Mouse (Mus musculus) limb, embryonic 15.5 days (tissue): ENCODE results near the gene Il17ra. TPM values are rescaled to one million over a fixed set of nuclear protein-coding genes. Genes with fewer than 3 reads are reported as not detected.

Experiments
- ATAC-seq: fragments of 200-750 bp; cut with Nextera tagmentation; 2 replicates; pipeline ENCODE4 v1.8.0; 2017; ENCODE audit warnings: low read depth, moderate TSS enrichment; ENCODE audit not compliant: insufficient number of reproducible peaks, low FRiP score, low TSS enrichment
- H3K27ac ChIP-seq: fragments of 300-500 bp; sonication (generic); 2 replicates; pipeline ENCODE4 v1.5.1; 2015; ENCODE audit warnings: moderate library complexity, mild to moderate bottlenecking, inconsistent platforms
- H3K27me3 ChIP-seq: fragments of 300-500 bp; sonication (generic); 2 replicates; pipeline ENCODE4 v1.6.1; 2015; ENCODE audit warnings: inconsistent platforms
- H3K36me3 ChIP-seq: fragments of 300-500 bp; sonication (generic); 2 replicates; pipeline ENCODE4 v1.6.1; 2015; ENCODE audit warnings: inconsistent platforms
- H3K4me1 ChIP-seq: fragments of 300-500 bp; sonication (generic); 2 replicates; pipeline ENCODE4 v1.6.1; 2015; ENCODE audit warnings: inconsistent platforms
- H3K4me2 ChIP-seq: fragments of 300-500 bp; sonication (generic); 2 replicates; pipeline ENCODE4 v1.6.1; 2015; ENCODE audit warnings: mild to moderate bottlenecking, inconsistent platforms
- H3K4me3 ChIP-seq: fragments of 300-500 bp; sonication (generic); 2 replicates; pipeline ENCODE4 v1.5.1; 2015; ENCODE audit warnings: mild to moderate bottlenecking, inconsistent platforms
- H3K9ac ChIP-seq: fragments of 300-500 bp; sonication (generic); 2 replicates; pipeline ENCODE4 v1.6.1; 2015; ENCODE audit warnings: inconsistent platforms
- H3K9me3 ChIP-seq: fragments of 300-500 bp; sonication (generic); 2 replicates; pipeline ENCODE4 v1.6.1; 2016; ENCODE audit warnings: inconsistent platforms
- WGBS: fragments of 180-500 bp; shearing (Covaris S2); methylation state at CpG from one replicate; pipeline ENCODE4 v1.1.7; 2015; 5-methylcytosine and 5-hydroxymethylcytosine counted together
- polyA plus RNA-seq: library from polyadenylated mRNA; unstranded; fragments of >200 nt; fragmentation: Nextera tagmentation; extraction: Ambion mirVana; gene quantifications from 2 replicates; pipeline ENCODE4 v1.2.1, GENCODE M21; 2015

Il17ra gene
- polyA plus RNA-seq, 1 experiment from 2014 or later, result 8.7 TPM

DNA sequence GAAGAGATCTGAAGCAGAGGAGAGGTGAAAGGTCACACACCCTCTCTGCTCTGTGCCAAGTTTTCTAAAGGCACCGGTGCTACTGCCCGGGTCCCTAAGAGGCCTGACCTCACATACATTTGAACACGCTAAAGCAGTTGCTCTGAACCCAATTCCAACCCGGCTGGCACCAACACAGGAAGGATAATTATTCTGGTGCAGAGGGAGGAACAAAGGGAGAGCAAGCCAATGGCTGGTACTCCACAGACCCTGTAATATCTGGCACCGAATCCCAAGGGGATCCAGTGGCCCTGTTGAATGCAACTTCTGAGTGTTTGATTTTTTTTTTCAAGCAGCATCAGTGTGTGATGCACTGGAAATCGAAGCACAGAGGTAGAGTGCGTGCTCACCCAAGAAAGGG, 28.0 kb downstream of the Il17ra start:
- H3K4me2 ChIP-seq, result no peak overlapping the region
- H3K27ac ChIP-seq, result no peak overlapping the region
- H3K4me3 ChIP-seq, result no peak overlapping the region
- H3K36me3 ChIP-seq, result no peaks in the 10 kb centered on the region
- no peak overlapping the region for H3K9ac ChIP-seq
- peaks cover 25% of the 10 kb centered on the region for H3K4me1 ChIP-seq
- WGBS, result 60% methylated on average over 7 of the region's 7 CpGs
- ATAC-seq, result no peak
- H3K9me3 ChIP-seq, result no peaks in the 10 kb centered on the region
- peaks cover 45% of the 10 kb centered on the region for H3K27me3 ChIP-seq

DNA sequence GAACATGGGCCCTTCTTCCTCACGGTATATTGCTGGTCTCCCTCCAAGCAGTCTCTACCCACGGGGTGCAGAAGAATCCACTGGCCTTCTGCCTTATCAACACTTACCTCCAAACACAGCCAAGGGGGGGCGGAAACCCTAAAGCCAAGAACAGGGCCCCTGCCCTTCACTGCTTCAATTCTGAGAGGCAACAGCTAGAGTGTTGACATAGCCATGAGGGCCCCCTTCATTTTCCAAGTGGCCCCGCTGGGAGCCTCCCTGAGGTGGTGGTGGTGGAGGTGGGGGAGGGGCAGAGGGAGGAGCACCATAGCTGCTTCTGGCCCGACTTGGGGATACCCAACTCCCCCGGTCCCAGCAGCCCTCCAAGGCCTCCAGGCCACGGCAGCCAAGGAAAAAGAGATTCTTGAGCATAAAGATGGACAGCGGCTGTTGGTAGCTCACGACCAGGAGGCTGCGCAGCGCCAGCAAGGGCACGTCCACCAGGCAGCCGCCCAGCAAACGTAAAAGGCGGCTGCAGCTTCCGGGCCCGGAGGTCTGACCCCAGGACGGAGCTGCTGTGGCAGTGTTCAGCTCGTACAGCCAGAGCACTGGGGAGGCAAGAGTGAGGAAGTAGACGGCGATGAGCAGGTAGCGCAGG, 28.9 kb downstream of the Il17ra start:
- Histone ChIP-seq H3K9ac (no peak overlapping the region), H3K9me3 (no peaks in the 10 kb centered on the region), H3K4me3 (peak overlapping the region; percentile 66), H3K4me1 (peaks cover 25% of the 10 kb centered on the region), H3K27ac (no peak overlapping the region), H3K36me3 (no peaks in the 10 kb centered on the region), H3K27me3 (peaks cover 45% of the 10 kb centered on the region), H3K4me2 (peak overlapping the region; percentile 99)
- 13% methylated on average over 22 of the region's 22 CpGs for WGBS
- no peak for ATAC-seq

DNA sequence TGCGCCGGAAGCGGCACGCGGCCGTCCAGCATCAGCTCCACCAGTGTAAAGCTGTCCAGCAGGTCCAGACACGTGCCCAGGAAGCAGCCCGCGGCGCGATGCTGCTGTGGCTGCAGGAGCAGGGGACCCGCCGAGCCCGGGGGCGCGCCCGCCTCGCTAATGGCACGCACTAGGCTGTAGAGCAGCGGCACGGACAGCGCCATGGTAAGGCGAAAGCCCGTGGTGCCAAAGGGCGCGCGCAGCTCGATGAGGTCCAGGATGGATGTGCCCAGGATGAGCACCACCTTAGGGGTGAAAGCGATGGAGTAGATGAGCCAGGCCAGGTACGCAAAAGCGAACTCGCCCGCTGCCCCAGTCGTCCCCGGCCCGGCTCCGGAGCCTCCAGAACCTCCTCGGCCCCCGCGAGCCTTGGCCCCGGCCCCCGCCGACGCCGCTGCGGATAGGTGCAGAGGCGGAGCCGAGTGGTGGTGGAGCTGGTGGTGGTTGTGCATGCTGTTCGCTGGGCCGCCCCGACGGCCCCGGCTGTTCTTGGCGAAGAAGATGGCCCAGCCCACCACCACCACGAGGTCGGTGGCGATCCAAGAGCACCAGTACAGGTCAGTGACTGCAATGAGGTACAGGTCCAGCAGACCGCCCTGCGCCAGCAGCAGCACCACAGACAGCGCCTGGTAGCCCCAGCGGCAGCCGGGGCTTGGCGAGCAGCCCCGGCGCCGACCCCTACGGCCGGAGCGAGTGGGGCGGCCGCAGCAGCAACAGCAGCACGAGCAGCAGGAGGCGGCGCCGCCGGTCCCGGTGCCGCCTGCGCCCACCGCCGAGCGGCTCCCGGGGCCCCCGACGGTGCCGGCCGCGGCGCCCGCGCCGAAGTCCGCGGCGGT, 29.7 kb downstream of the Il17ra start:
- ATAC-seq, result no peak
- Histone ChIP-seq H3K27ac (no peak overlapping the region), H3K4me1 (peaks cover 25% of the 10 kb centered on the region), H3K9me3 (no peaks in the 10 kb centered on the region), H3K27me3 (peaks cover 45% of the 10 kb centered on the region), H3K4me2 (peak overlapping the region; percentile 99), H3K9ac (peak overlapping the region; percentile 37), H3K36me3 (no peaks in the 10 kb centered on the region), H3K4me3 (peak overlapping the region; percentile 66)
- under 1% methylated on average over 84 of the region's 95 CpGs for WGBS

DNA sequence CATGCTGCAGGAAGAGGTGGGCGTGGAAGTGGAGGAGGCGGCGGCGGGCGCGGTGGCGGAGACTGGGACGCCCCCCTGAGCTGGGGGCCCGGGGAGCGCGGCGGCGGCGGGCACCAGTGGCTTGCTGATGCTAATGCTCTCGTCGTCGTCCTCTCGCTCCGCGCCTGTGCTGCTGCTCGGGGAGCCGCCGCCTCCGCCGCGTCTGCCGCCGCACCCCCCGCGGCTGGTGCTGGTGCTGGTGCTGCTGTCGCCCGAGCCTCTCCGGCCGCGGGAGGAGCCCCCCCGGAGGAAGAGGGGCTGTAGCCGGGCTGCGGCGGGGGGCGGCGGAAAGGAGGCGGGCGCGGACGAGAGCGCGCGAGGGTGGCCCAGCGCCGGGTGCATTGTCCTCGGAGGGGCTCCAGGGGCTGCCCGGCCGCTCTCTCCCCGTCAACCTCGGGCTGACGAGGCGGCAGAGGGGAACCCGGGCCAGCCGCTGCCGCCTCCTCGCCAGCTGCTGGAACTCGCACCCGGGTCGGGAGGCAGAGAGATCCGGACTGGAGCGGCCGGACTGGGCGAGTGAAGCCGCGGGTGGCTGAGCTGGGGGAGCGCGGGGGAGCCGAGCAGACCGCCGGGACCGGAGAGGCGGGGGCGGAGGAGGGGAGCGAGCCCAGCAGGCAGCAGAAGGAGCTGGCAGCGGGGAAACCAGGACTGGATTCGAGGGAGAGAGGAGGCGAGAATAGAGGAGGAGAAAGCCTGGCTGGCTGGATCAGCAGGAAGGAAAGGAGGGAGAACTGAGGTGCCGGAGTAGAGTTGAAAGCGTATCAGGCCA, 30.5 kb downstream of the Il17ra start, which contains the start of gene Tmem121b:
Tmem121b (minus strand) TSS at position 434 of the 808 bp plus-strand sequence.
- peak; percentile 67; the same call in 1 of the 2 replicates for ATAC-seq
- H3K4me3 ChIP-seq, result peak within 1 kb of the TSS; percentile 66
- peaks cover 45% of the 10 kb centered on the region for H3K27me3 ChIP-seq
- WGBS, result under 1% methylated on average over 79 of the region's 84 CpGs
- peak within 1 kb of the TSS; percentile 37 for H3K9ac ChIP-seq
- peaks cover 25% of the 10 kb centered on the region for H3K4me1 ChIP-seq
- H3K9me3 ChIP-seq, result no peaks in the 10 kb centered on the region
- H3K4me2 ChIP-seq, result peak within 1 kb of the TSS; percentile 99
- H3K27ac ChIP-seq, result no peak within 1 kb of the TSS
- H3K36me3 ChIP-seq, result no peaks in the 10 kb centered on the region

DNA sequence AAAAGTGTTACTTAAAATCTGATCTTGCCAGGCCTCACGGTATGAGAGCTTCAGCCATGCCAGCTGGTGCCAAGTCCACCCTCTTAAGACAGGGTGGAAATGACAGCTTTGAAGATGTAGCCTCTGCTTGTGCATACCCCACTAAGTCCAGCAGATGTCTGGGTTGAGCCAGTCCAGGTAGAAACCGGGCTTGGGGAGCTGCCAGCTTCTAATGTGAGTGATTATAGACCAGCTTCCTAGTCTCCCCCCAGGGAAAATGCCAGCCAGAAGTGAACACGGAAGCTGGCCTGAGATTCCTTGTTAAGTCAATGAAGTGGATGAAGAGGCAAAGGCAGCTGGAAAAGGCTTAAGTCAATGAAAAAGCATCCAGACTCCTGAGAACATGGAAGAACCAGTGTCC, 33.5 kb downstream of the Il17ra start:
- no peak overlapping the region for H3K27ac ChIP-seq
- no peak for ATAC-seq
- peaks cover 36% of the 10 kb centered on the region for H3K27me3 ChIP-seq
- H3K4me2 ChIP-seq, result no peak overlapping the region
- H3K4me1 ChIP-seq, result peaks cover 25% of the 10 kb centered on the region
- 21% methylated on average over 3 of the region's 3 CpGs for WGBS
- H3K9ac ChIP-seq, result no peak overlapping the region
- no peaks in the 10 kb centered on the region for H3K9me3 ChIP-seq
- no peak overlapping the region for H3K4me3 ChIP-seq
- H3K36me3 ChIP-seq, result no peaks in the 10 kb centered on the region

DNA sequence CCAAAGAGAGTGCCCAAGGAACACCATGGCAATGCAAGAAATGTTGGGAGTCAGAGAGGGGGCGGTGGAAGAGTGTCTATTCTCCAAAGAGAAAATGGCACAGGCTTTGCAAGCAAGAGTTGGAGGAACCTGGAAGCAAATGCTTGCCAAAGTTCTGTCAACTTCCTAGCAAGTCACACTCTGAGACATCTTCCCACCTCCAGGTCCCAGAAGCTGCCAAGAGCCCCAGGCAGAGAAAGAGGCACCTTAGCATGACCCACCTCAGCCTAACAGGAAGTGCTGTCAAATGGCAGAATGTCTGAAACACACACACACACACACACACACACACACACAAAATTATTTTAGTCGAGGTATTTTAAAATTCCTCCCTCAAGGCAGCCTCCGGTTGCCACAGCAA, 41.0 kb downstream of the Il17ra start:
- Histone ChIP-seq H3K36me3 (peaks cover 7% of the 10 kb centered on the region; the same call in 1 of the 2 replicates), H3K4me2 (no peak overlapping the region), H3K9me3 (no peaks in the 10 kb centered on the region), H3K27ac (no peak overlapping the region), H3K4me3 (no peak overlapping the region), H3K9ac (no peak overlapping the region), H3K4me1 (no peaks in the 10 kb centered on the region), H3K27me3 (no peaks in the 10 kb centered on the region)
- 45% methylated on average over 3 of the region's 3 CpGs for WGBS
- no peak for ATAC-seq

DNA sequence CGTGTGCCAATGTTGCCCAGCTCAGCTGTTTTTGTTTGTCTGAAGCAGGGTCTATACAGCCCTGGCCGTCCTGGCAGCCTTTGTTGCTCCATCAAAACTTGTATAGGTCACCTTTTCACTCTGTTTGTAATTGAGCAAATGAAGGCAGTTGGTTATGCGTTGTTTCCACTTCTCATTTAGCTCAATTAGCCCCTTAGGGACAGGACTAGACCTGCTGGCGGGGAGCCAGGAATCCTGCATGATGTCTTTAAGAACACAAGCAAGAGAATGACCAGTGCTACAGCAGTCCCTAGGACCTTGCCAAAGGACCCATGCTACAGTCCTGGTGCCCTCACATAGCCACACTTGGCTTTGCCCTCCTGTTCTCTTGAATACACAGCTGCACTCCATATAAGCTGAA, 42.5 kb downstream of the Il17ra start:
- 54% methylated on average over 4 of the region's 4 CpGs for WGBS
- H3K27me3 ChIP-seq, result no peaks in the 10 kb centered on the region
- no peaks in the 10 kb centered on the region for H3K4me1 ChIP-seq
- H3K4me2 ChIP-seq, result no peak overlapping the region
- peaks cover 22% of the 10 kb centered on the region for H3K36me3 ChIP-seq
- no peak for ATAC-seq
- no peaks in the 10 kb centered on the region for H3K9me3 ChIP-seq
- no peak overlapping the region for H3K9ac ChIP-seq
- H3K4me3 ChIP-seq, result no peak overlapping the region
- no peak overlapping the region for H3K27ac ChIP-seq

DNA sequence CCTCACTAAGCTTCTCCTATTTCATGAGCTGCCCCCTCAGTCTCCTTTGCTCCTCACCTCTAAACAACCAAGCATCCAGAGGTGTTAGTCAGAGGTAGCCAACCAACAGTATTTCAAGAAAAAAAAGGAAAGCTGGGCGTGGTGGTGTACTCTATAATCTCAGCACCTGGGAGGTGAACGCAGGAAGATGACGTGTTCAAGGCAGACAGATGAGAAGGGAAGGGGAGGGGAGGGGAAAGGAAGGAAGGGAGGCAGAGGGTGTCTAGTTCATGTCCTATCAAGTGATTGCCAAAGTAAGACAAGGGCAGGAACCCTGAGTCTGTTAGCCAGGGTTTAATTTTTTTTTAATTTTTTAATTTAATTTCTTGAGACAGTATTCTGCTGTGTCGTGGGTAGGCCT, 45.6 kb downstream of the Il17ra start:
- H3K27ac ChIP-seq, result no peak overlapping the region
- WGBS, result 81% methylated on average over 4 of the region's 4 CpGs
- H3K4me2 ChIP-seq, result no peak overlapping the region
- H3K36me3 ChIP-seq, result peaks cover 42% of the 10 kb centered on the region
- no peaks in the 10 kb centered on the region for H3K4me1 ChIP-seq
- H3K4me3 ChIP-seq, result no peak overlapping the region
- no peak for ATAC-seq
- no peaks in the 10 kb centered on the region for H3K27me3 ChIP-seq
- H3K9me3 ChIP-seq, result no peaks in the 10 kb centered on the region
- H3K9ac ChIP-seq, result no peak overlapping the region

DNA sequence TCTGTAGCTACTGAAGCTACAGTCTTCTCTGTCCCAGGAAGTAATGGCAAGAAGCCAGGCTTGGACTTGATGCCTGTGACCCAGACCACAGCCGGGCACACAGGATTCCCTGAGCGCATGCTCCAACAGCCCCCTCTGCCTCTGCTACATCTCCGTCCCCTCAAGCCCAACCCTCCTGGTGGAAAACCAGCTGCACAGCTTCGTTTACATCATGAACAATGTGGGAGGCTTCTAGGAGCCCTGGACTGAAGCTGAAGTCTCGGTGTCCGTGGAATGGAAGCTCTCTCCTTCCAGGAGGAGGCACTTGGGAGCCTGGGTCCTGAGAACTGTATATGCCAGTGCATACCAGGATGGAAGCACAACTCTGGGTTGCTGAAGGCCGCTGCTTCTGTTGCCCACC, 46.9 kb downstream of the Il17ra start:
- Histone ChIP-seq H3K27me3 (no peaks in the 10 kb centered on the region), H3K27ac (no peak overlapping the region), H3K4me2 (no peak overlapping the region), H3K9me3 (no peaks in the 10 kb centered on the region), H3K36me3 (peaks cover 56% of the 10 kb centered on the region), H3K4me3 (no peak overlapping the region), H3K4me1 (no peaks in the 10 kb centered on the region), H3K9ac (no peak overlapping the region)
- WGBS, result 80% methylated on average over 7 of the region's 7 CpGs
- no peak for ATAC-seq

DNA sequence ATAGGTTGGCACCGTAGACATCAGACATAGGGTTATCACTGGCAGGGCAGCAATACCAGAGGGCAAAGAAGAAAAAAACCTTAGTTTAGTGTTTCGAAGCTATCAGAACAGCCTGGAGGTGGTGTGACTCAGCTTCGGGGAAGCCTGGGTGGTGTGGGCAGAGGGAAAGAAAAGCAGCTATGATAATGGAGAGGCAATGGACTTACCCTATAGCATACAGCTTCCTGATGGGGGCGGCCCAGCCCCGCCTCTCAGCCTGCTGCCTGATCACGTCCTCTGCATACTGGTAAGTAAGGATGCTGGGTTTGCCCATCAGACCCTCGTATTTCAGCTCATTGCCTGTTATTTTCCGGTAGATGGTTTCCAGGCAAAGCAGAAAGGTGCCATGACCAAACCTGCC, 47.4 kb downstream of the Il17ra start:
- no peaks in the 10 kb centered on the region for H3K9me3 ChIP-seq
- no peak overlapping the region for H3K9ac ChIP-seq
- no peak overlapping the region for H3K27ac ChIP-seq
- H3K4me1 ChIP-seq, result no peaks in the 10 kb centered on the region
- H3K36me3 ChIP-seq, result peaks cover 58% of the 10 kb centered on the region
- no peaks in the 10 kb centered on the region for H3K27me3 ChIP-seq
- no peak overlapping the region for H3K4me2 ChIP-seq
- no peak overlapping the region for H3K4me3 ChIP-seq
- 85% methylated on average over 8 of the region's 8 CpGs for WGBS
- no peak for ATAC-seq

DNA sequence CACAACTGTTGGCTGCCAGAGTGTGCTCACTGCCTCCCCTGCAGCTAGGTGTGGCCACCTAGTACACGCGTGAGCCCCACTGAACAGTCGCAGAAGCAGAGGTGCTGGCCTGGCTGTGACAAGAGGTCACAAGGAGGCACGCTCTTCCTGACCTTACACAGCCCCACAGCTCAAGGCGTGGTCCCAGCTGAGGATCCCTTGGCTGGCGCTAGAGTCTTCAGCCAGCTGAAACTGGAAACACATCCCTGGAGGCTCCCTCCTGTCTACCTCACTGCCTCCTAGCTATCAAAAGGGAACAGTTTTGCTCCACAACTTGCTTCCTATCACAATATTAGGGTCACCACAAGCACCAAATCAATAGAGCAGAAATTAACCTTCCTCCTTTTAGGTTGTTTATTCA, 48.2 kb downstream of the Il17ra start:
- no peaks in the 10 kb centered on the region for H3K27me3 ChIP-seq

More for the DNA sequence above, 48.2 kb downstream of the Il17ra start:
- H3K36me3 ChIP-seq, result peaks cover 60% of the 10 kb centered on the region
- WGBS, result 80% methylated on average over 6 of the region's 6 CpGs
- H3K9ac ChIP-seq, result no peak overlapping the region
- H3K4me3 ChIP-seq, result no peak overlapping the region
- H3K9me3 ChIP-seq, result no peaks in the 10 kb centered on the region
- no peaks in the 10 kb centered on the region for H3K4me1 ChIP-seq
- ATAC-seq, result no peak
- no peak overlapping the region for H3K4me2 ChIP-seq
- H3K27ac ChIP-seq, result no peak overlapping the region
